ENCODE assay signal across 17 mouse cellular contexts in genomic region chrX:122165179-122165578, GRCm38 (mm10).
DNase-seq lines count a peak whose midpoint lies in the region; TF ChIP-seq lines count a peak whose summit lies in the region.
"Had no signal": no experiment of that assay in that cellular context is flagged by ENCODE, and none has a peak within 500 bp of the region (broad histone marks: within the 10 kb centered on the region; RNA-seq: fewer than 3 reads in every experiment).

No protein-coding gene starts in this region.

- no peaks in the 10 kb centered on the region for H3K27me3 ChIP-seq in cerebellum, adult 2 months (ENCODE audit: control insufficient read depth, insufficient read depth, low read length)
- H3K27me3 ChIP-seq: embryonic facial prominence, embryonic 13.5 days; forebrain, embryonic 12.5 days; heart, embryonic 13.5 days; hindbrain, embryonic 12.5 days had no signal

- H3K4me3 ChIP-seq in cerebellum, adult 2 months (replicated peaks; ENCODE audit: insufficient read depth, low read depth, low read length), result no peak overlapping the region
- H3K4me3 ChIP-seq in left cerebral cortex, adult 2 months, result no peak overlapping the region
- H3K4me3 ChIP-seq: embryonic facial prominence, embryonic 13.5 days; forebrain, embryonic 12.5 days; heart, embryonic 13.5 days; hindbrain, embryonic 12.5 days had no signal

- DNase-seq in cerebellum, adult 9-10 months, result peak; percentile 3
- DNase-seq in cerebellum, adult 2 months, result no peak
- no peak for DNase-seq in left cerebral cortex, adult 2 months (ENCODE audit: extremely low spot score in 1 of 2, low spot score in 2 of 2)
- DNase-seq in left cerebral cortex, postnatal 4 days, result no peak
- DNase-seq in MEL-GATA-1-ER (ENCODE audit: extremely low read depth, low read depth) (peak; percentile 6), MN1 (ENCODE audit: low spot score) (no peak)
- peak; percentile 27 for DNase-seq in retina, embryonic 14.5 days (ENCODE audit: low spot score)
- DNase-seq in gastrocnemius, postnatal 10 days, result no peak
- DNase-seq: adrenal gland, postnatal 36 days; cerebellum, adult 18-20 months; kidney, adult 9 months; layer of hippocampus, adult 9-11 months; lung, adult 18-20 months had no signal

- H3K27ac ChIP-seq in cerebellum, adult 2 months (ENCODE audit: insufficient read depth, low read length), result no peak overlapping the region
- no peak overlapping the region for H3K27ac ChIP-seq in left cerebral cortex, adult 2 months
- H3K27ac ChIP-seq: embryonic facial prominence, embryonic 13.5 days; forebrain, embryonic 12.5 days; heart, embryonic 13.5 days; hindbrain, embryonic 12.5 days had no signal

- WGBS in cerebellum, adult 2 months, result 43% methylated on average over 2 of the region's 2 CpGs

- intact Hi-C loops in left cerebral cortex, adult 2 months (cut with DNase I), result loop anchor here (10.0 kb wide), 1 partner anchor 1550 kb away; no protein-coding TSS in a partner anchor
- intact Hi-C loops in left cerebral cortex, postnatal 4 days (cut with DNase I), result loop anchor here (5.0 kb wide), 1 partner anchor 1873 kb away; the partner anchor contains the start of gene Pcdh11x

- H3K4me1 ChIP-seq in cerebellum, adult 2 months (ENCODE audit: control insufficient read depth, insufficient read depth, low read length), result no peaks in the 10 kb centered on the region
- H3K4me1 ChIP-seq: embryonic facial prominence, embryonic 13.5 days; forebrain, embryonic 12.5 days; heart, embryonic 13.5 days; hindbrain, embryonic 12.5 days had no signal

- no peak for TF ChIP-seq POLR2A in cerebellum, adult 2 months (IDR thresholded peaks at IDR 0.05; ENCODE audit: borderline replicate concordance, insufficient read depth, low read length)

- no peak for TF ChIP-seq CTCF in cerebellum, adult 2 months (IDR thresholded peaks at IDR 0.05; ENCODE audit: borderline replicate concordance, insufficient read depth, low read depth, low read length)
- peak; percentile 52 for TF ChIP-seq CTCF in left cerebral cortex, adult 2 months (IDR thresholded peaks at IDR 0.05)

Comparison
In these comparisons a context has a peak if more than half of its experiments do, and no peak if none do; other contexts are left out.
1. DNase-seq: peak in cerebellum, adult 9-10 months (single experiment), MEL-GATA-1-ER (single experiment) and retina, embryonic 14.5 days (single experiment); none in cerebellum, adult 2 months (0 of 2), left cerebral cortex, adult 2 months (0 of 2), left cerebral cortex, postnatal 4 days (single experiment), MN1 (single experiment) and gastrocnemius, postnatal 10 days (single experiment).